Mouse (Mus musculus) ES-Bruce4 (cell line): ENCODE results near the gene Qars.

Experiments used
- CTCF ChIP-seq: IDR thresholded peaks from one replicate; pipeline ENCODE4 v1.8.1; 2011; ENCODE audit warnings: low read depth, low read length
- EP300 ChIP-seq: IDR thresholded peaks from 2 replicates; pipeline ENCODE4 v1.6.1; 2011; ENCODE audit warnings: low read depth, low read length; ENCODE audit not compliant: insufficient read depth
- POLR2A ChIP-seq: IDR thresholded peaks from one replicate; pipeline ENCODE4 v1.8.1; 2011; ENCODE audit warnings: low read length; ENCODE audit not compliant: insufficient read depth

GRCm38 (mm10) chr9:108521604-108522003, 14.1 kb downstream of the Qars start:
- TF ChIP-seq POLR2A (no peak), EP300 (no peak), CTCF (no peak)
